Mouse (Mus musculus) liver, postnatal 0 days (tissue): Measurements from ENCODE around the gene Dock10. TPM values are rescaled to one million over a fixed set of nuclear protein-coding genes. Genes with fewer than 3 reads are reported as not detected.

Experiments used
- ATAC-seq: fragments of 200-750 bp; cut with Nextera tagmentation; 2 replicates; pipeline ENCODE4 v1.8.0; 2017; ENCODE audit warnings: mild to moderate bottlenecking, moderate library complexity
- DNase-seq: peaks from one replicate; pipeline ENCODE4 v3.0.0-alpha.2; 2016
- H3K27ac ChIP-seq: fragments of 300-500 bp; sonication (generic); 2 replicates; pipeline ENCODE4 v1.5.1; 2014; ENCODE audit warnings: antibody characterized with exemption, moderate library complexity, mild to moderate bottlenecking, low read depth
- H3K27me3 ChIP-seq: fragments of 300-500 bp; sonication (generic); 2 replicates; pipeline ENCODE4 v1.6.1; 2014; ENCODE audit warnings: low read length, control low read depth, mixed read lengths; ENCODE audit not compliant: insufficient read depth
- H3K36me3 ChIP-seq: fragments of 300-500 bp; sonication (generic); replicated peaks from 2 replicates; pipeline ENCODE4 v1.6.1; 2014; ENCODE audit warnings: mild to moderate bottlenecking, control low read depth, low read length, moderate library complexity, mixed read lengths; ENCODE audit not compliant: insufficient read depth
- H3K4me1 ChIP-seq: fragments of 300-500 bp; sonication (generic); 2 replicates; pipeline ENCODE4 v1.6.1; 2014; ENCODE audit warnings: antibody characterized with exemption, mild to moderate bottlenecking, control low read depth; ENCODE audit not compliant: insufficient read depth
- H3K4me2 ChIP-seq: fragments of 300-500 bp; sonication (generic); 2 replicates; pipeline ENCODE4 v1.6.1; 2014; ENCODE audit warnings: low read depth, mild to moderate bottlenecking, low read length, moderate library complexity, mixed read lengths
- H3K4me3 ChIP-seq: fragments of 300-500 bp; sonication (generic); 2 replicates; pipeline ENCODE4 v1.5.1; 2014; ENCODE audit warnings: low read depth, low read length
- H3K9ac ChIP-seq: fragments of 300-500 bp; sonication (generic); replicated peaks from 2 replicates; pipeline ENCODE4 v1.6.1; 2014; ENCODE audit warnings: mild to moderate bottlenecking, moderate library complexity
- H3K9me3 ChIP-seq: fragments of 300-500 bp; sonication (generic); 2 replicates; pipeline ENCODE4 v1.6.1; 2016; ENCODE audit warnings: mild to moderate bottlenecking, control low read depth, low read length, mixed read lengths
- CTCF ChIP-seq: sonication (generic); IDR thresholded peaks from 2 replicates; pipeline ENCODE4 v1.5.1; 2016; ENCODE audit warnings: antibody characterized with exemption, low read depth
- EP300 ChIP-seq: IDR thresholded peaks from 2 replicates; pipeline ENCODE4 v1.6.1; 2016; ENCODE audit warnings: antibody characterized with exemption, low read depth, mild to moderate bottlenecking
- WGBS: fragments of 180-500 bp; shearing (Covaris S2); extraction: QIAGEN DNeasy Blood & Tissue Kit; methylation state at CpG from one replicate; pipeline ENCODE4 v1.1.7; 2014; ENCODE audit not compliant: insufficient replicate concordance; 5-methylcytosine and 5-hydroxymethylcytosine counted together
- polyA plus RNA-seq: library from polyadenylated mRNA; unstranded; fragments of >200 nt; fragmentation: Nextera tagmentation; extraction: Ambion mirVana; gene quantifications from 2 replicates; pipeline ENCODE4 v1.2.1, GENCODE M21; 2015

Dock10 gene
- polyA plus RNA-seq, 1 experiment from 2014 or later: 3.3 TPM

- H3K4me2 ChIP-seq: 0 out of 2 replicates have a peak overlapping the region, but pooled peaks have one; percentile 16
- no peak overlapping the region for H3K27ac ChIP-seq
- 83% methylated on average over 14 of the region's 14 CpGs for WGBS
- no peaks in the 10 kb centered on the region for H3K27me3 ChIP-seq
- H3K4me1 ChIP-seq: no peaks in the 10 kb centered on the region
- H3K9me3 ChIP-seq: no peaks in the 10 kb centered on the region
- no peak overlapping the region for H3K4me3 ChIP-seq
- no peak for TF ChIP-seq CTCF
- no peak for TF ChIP-seq EP300
- ATAC-seq (no peak), DNase-seq (no peak)
- H3K36me3 ChIP-seq: no peaks in the 10 kb centered on the region
- no peak overlapping the region for H3K9ac ChIP-seq
These were observed 49.0 kb downstream of the Dock10 start for GRCm38 (mm10) chr1:80709299-80709698.

GRCm38 (mm10) chr1:80703279-80703678 is 55.0 kb downstream of the Dock10 start:
- ATAC-seq (no peak), DNase-seq (no peak)
- WGBS: 70% methylated on average over 1 of the region's 1 CpGs
- Histone ChIP-seq H3K27ac (no peak overlapping the region), H3K4me1 (no peaks in the 10 kb centered on the region), H3K4me3 (no peak overlapping the region), H3K9ac (no peak overlapping the region), H3K9me3 (no peaks in the 10 kb centered on the region), H3K36me3 (no peaks in the 10 kb centered on the region), H3K4me2 (no peak overlapping the region), H3K27me3 (no peaks in the 10 kb centered on the region)
- TF ChIP-seq CTCF: no peak
- no peak for TF ChIP-seq EP300

- ATAC-seq (no peak), DNase-seq (no peak)
- TF ChIP-seq EP300 (no peak), CTCF (no peak)
- H3K9ac ChIP-seq: no peak overlapping the region
- H3K4me2 ChIP-seq: no peak overlapping the region
- no peaks in the 10 kb centered on the region for H3K27me3 ChIP-seq
- H3K27ac ChIP-seq: no peak overlapping the region
- WGBS: 65% methylated on average over 1 of the region's 1 CpGs
- H3K4me3 ChIP-seq: no peak overlapping the region
- no peaks in the 10 kb centered on the region for H3K36me3 ChIP-seq
- 0 out of 2 replicates have a peak, but pooled peaks cover 3% of the 10 kb centered on the region for H3K4me1 ChIP-seq
- H3K9me3 ChIP-seq: no peaks in the 10 kb centered on the region
These were observed 82.2 kb downstream of the Dock10 start for GRCm38 (mm10) chr1:80676004-80676673.

GRCm38 (mm10) chr1:80671730-80672129 is 86.6 kb downstream of the Dock10 start:
- DNase-seq (no peak), ATAC-seq (no peak)
- Histone ChIP-seq H3K4me3 (no peak overlapping the region), H3K27ac (no peak overlapping the region), H3K36me3 (no peaks in the 10 kb centered on the region), H3K27me3 (no peaks in the 10 kb centered on the region), H3K9me3 (no peaks in the 10 kb centered on the region), H3K4me1 (0 out of 2 replicates have a peak, but pooled peaks cover 3% of the 10 kb centered on the region), H3K9ac (no peak overlapping the region), H3K4me2 (no peak overlapping the region)
- WGBS: 41% methylated on average over 3 of the region's 3 CpGs
- TF ChIP-seq CTCF: no peak
- TF ChIP-seq EP300: no peak

GRCm38 (mm10) chr1:80671056-80671455 is 87.3 kb downstream of the Dock10 start:
- ATAC-seq (no peak), DNase-seq (no peak)
- TF ChIP-seq CTCF: no peak
- no peak for TF ChIP-seq EP300
- no peak overlapping the region for H3K9ac ChIP-seq
- no peaks in the 10 kb centered on the region for H3K36me3 ChIP-seq
- 56% methylated on average over 5 of the region's 5 CpGs for WGBS
- no peaks in the 10 kb centered on the region for H3K9me3 ChIP-seq
- H3K4me1 ChIP-seq: peaks cover 3% of the 10 kb centered on the region; the same call in 1 of the 2 replicates
- H3K4me2 ChIP-seq: no peak overlapping the region
- no peaks in the 10 kb centered on the region for H3K27me3 ChIP-seq
- H3K4me3 ChIP-seq: no peak overlapping the region
- no peak overlapping the region for H3K27ac ChIP-seq

GRCm38 (mm10) chr1:80670387-80670786 is 87.9 kb downstream of the Dock10 start:
- no peaks in the 10 kb centered on the region for H3K9me3 ChIP-seq
- no peaks in the 10 kb centered on the region for H3K36me3 ChIP-seq
- H3K4me3 ChIP-seq: no peak overlapping the region
- no peak overlapping the region for H3K9ac ChIP-seq
- H3K4me2 ChIP-seq: no peak overlapping the region
- no peaks in the 10 kb centered on the region for H3K27me3 ChIP-seq
- H3K4me1 ChIP-seq: peaks cover 3% of the 10 kb centered on the region; the same call in 1 of the 2 replicates
- WGBS: 51% methylated on average over 7 of the region's 7 CpGs
- DNase-seq (no peak), ATAC-seq (no peak)
- H3K27ac ChIP-seq: no peak overlapping the region
- no peak for TF ChIP-seq CTCF
- TF ChIP-seq EP300: no peak
